Mouse (Mus musculus) liver, adult 2 months (tissue): ENCODE measurements at regions not wholly inside any gene's neighbourhood (a gene's known extent, or its start where the extent isn't known, plus 50 kb on each side); places are given as distances from the start of the nearest gene placed in this dataset.

ENCODE experiments used
- DNase-seq: peaks from one replicate; pipeline ENCODE4 v3.0.0-alpha.2; 2011; ENCODE audit warnings: low read depth, low spot score; ENCODE audit errors: extremely low read depth
- H3K27ac ChIP-seq: fragments of 200-500 bp; replicated peaks from 2 replicates; pipeline ENCODE4 v1.5.1; 2012; ENCODE audit warnings: low read depth, mild to moderate bottlenecking, control low read depth, inconsistent platforms, low read length; ENCODE audit not compliant: insufficient read depth
- H3K27me3 ChIP-seq: fragments of 200-500 bp; 2 replicates; pipeline ENCODE4 v1.6.1; 2012; ENCODE audit warnings: mild to moderate bottlenecking, moderate library complexity, low read length, inconsistent platforms; ENCODE audit not compliant: control insufficient read depth, insufficient read depth
- H3K36me3 ChIP-seq: fragments of 200-500 bp; 2 replicates; pipeline ENCODE4 v1.6.1; 2012; ENCODE audit warnings: low read length, inconsistent platforms; ENCODE audit not compliant: control insufficient read depth, insufficient read depth
- H3K4me1 ChIP-seq: fragments of 200-500 bp; 2 replicates; pipeline ENCODE4 v1.6.1; 2011; ENCODE audit warnings: low read length; ENCODE audit not compliant: control insufficient read depth, insufficient read depth
- H3K4me3 ChIP-seq: fragments of 200-500 bp; 2 replicates; pipeline ENCODE4 v1.5.1; 2011; ENCODE audit warnings: low read depth, mild to moderate bottlenecking, control low read depth, low read length, moderate library complexity; ENCODE audit not compliant: insufficient read depth
- H3K79me2 ChIP-seq: fragments of 200-500 bp; 2 replicates; pipeline ENCODE4 v1.6.1; 2012; ENCODE audit warnings: inconsistent platforms, mild to moderate bottlenecking, low read length, moderate library complexity; ENCODE audit not compliant: control insufficient read depth, insufficient read depth
- H3K9ac ChIP-seq: fragments of 200-500 bp; 2 replicates; pipeline ENCODE4 v1.6.1; 2012; ENCODE audit warnings: low read depth, mild to moderate bottlenecking, control low read depth, inconsistent platforms, low read length
- CTCF ChIP-seq: fragments of 200-500 bp; IDR thresholded peaks from 2 replicates; pipeline ENCODE4 v1.5.1; 2011; ENCODE audit warnings: low read depth, low read length, control low read depth
- POLR2A ChIP-seq: fragments of 200-500 bp; IDR thresholded peaks from 2 replicates; pipeline ENCODE4 v1.6.1; 2011; ENCODE audit warnings: low read length, control low read depth; ENCODE audit not compliant: insufficient read depth; ENCODE audit errors: extremely low read depth
- WGBS: fragments of 180-500 bp; shearing (Covaris S2); methylation state at CpG from one replicate; pipeline ENCODE4 v1.1.7; 2018; 5-methylcytosine and 5-hydroxymethylcytosine counted together

- no peak overlapping the region for H3K27ac ChIP-seq
- 84% methylated on average over 12 of the region's 12 CpGs for WGBS
- no peak for TF ChIP-seq POLR2A
- TF ChIP-seq CTCF, result no peak
- H3K9ac ChIP-seq, result no peak overlapping the region
- no peak for DNase-seq
- no peaks in the 10 kb centered on the region for H3K27me3 ChIP-seq
- no peak overlapping the region for H3K4me3 ChIP-seq
- no peaks in the 10 kb centered on the region for H3K4me1 ChIP-seq
- no peaks in the 10 kb centered on the region for H3K79me2 ChIP-seq
- no peaks in the 10 kb centered on the region for H3K36me3 ChIP-seq
Observed at GRCm38 (mm10) chr4:131356316-131356715, 412.1 kb downstream of the Matn1 start.

- DNase-seq, result no peak
- Histone ChIP-seq H3K27me3 (no peaks in the 10 kb centered on the region), H3K4me3 (no peak overlapping the region), H3K27ac (no peak overlapping the region), H3K9ac (no peak overlapping the region), H3K4me1 (no peaks in the 10 kb centered on the region), H3K36me3 (no peaks in the 10 kb centered on the region), H3K79me2 (no peaks in the 10 kb centered on the region)
- no peak for TF ChIP-seq POLR2A
- 45% methylated on average over 1 of the region's 1 CpGs for WGBS
Observed at GRCm38 (mm10) chr4:131363030-131363429, 418.8 kb downstream of the Matn1 start.

DNA sequence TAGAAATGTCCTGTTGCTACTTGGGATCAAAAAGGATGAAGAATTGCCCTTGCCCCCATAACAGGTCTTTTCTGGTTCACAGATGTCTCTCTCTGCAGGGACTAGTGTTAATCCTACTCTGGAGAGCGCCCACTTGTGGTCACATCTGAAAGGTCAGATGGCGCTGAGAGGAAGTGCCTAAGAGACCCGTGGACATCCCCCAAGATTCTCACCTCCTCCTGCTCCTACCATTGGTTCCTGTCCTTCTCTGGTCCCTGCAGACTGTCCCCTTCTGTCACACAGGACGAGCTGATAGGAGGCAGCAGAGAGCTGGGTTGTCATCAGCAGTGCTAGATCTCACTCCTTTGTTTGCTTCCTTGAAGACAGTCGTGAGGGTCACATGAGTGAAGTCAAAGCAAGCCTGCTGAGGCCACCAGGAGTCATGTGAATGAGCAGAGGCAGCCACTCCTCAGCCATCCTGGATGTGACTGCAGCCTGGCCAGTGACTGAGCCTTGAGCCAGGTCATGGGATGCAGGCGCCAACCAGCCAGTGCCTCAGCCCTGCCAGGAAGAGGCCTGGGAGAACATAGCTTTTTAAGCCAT, 420.6 kb downstream of the Matn1 start:
- no peak overlapping the region for H3K9ac ChIP-seq
- no peaks in the 10 kb centered on the region for H3K79me2 ChIP-seq
- no peaks in the 10 kb centered on the region for H3K36me3 ChIP-seq
- no peak overlapping the region for H3K4me3 ChIP-seq
- no peaks in the 10 kb centered on the region for H3K4me1 ChIP-seq
- WGBS, result 26% methylated on average over 6 of the region's 6 CpGs
- H3K27me3 ChIP-seq, result no peaks in the 10 kb centered on the region
- H3K27ac ChIP-seq, result no peak overlapping the region
- DNase-seq, result peak; percentile 6
- TF ChIP-seq POLR2A, result no peak
- TF ChIP-seq CTCF, result peak; percentile 44

DNA sequence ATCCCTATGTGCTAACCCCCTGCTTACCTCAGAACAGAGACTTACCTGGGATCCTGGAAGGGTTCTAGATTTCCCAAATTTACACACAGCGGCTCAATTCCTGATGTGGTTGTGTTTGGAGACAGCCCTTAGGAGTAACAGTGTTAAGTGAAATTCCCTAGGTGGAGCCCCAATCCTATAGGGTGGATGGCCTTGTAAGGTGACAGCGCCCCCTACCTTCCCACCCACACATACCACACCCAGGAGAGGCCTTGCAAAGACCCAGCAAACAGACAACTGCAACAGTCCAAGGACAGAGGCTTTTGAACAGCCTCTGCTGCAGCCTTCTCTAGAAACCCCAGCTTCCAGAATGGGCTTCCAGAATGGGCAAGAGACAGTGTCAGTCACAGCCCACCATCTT, 421.8 kb downstream of the Matn1 start:
- no peaks in the 10 kb centered on the region for H3K27me3 ChIP-seq
- H3K79me2 ChIP-seq, result no peaks in the 10 kb centered on the region
- no peaks in the 10 kb centered on the region for H3K4me1 ChIP-seq
- 63% methylated on average over 2 of the region's 2 CpGs for WGBS
- TF ChIP-seq POLR2A (no peak), CTCF (peak; percentile 17; the same call in 1 of the 2 replicates)
- no peaks in the 10 kb centered on the region for H3K36me3 ChIP-seq
- no peak overlapping the region for H3K27ac ChIP-seq
- no peak overlapping the region for H3K4me3 ChIP-seq
- DNase-seq, result no peak
- H3K9ac ChIP-seq, result no peak overlapping the region

- Histone ChIP-seq H3K27ac (no peak overlapping the region), H3K9ac (no peak overlapping the region), H3K36me3 (no peaks in the 10 kb centered on the region), H3K27me3 (no peaks in the 10 kb centered on the region), H3K4me3 (no peak overlapping the region), H3K79me2 (no peaks in the 10 kb centered on the region), H3K4me1 (no peaks in the 10 kb centered on the region)
- no peak for DNase-seq
- 89% methylated on average over 1 of the region's 1 CpGs for WGBS
- no peak for TF ChIP-seq POLR2A
- TF ChIP-seq CTCF, result no peak
Observed at GRCm38 (mm10) chr4:131366656-131367055, 422.5 kb downstream of the Matn1 start.

DNA sequence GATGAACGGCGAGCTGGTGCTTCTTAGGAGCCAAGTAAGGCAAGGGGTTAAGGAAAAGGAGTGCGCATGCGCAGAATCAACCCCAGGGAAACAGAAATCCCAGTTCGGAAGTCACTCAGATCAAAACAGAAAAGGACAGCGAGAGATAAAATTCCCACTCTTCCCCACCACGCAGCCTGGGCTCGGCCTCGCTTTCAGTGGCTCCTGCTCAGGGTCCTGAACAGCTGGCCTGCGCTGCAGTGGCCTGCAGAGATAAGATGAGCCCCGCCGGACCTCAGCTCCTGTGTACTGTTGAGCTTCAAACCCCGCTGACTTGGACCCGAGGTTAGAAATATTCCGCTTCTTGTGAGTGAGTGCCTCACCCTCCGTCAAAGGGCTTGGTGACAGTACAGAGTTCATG, 428.3 kb downstream of the Matn1 start:
- Histone ChIP-seq H3K4me3 (no peak overlapping the region), H3K4me1 (no peaks in the 10 kb centered on the region), H3K27me3 (no peaks in the 10 kb centered on the region), H3K27ac (no peak overlapping the region), H3K36me3 (no peaks in the 10 kb centered on the region), H3K9ac (no peak overlapping the region), H3K79me2 (no peaks in the 10 kb centered on the region)
- DNase-seq, result no peak
- 50% methylated on average over 16 of the region's 16 CpGs for WGBS
- TF ChIP-seq CTCF, result no peak
- no peak for TF ChIP-seq POLR2A
